Mouse (Mus musculus): Measurements from ENCODE around the gene Col5a1.
A peak's percentile ranks its signal among the peaks of the same experiment; 100 is the strongest.

DNA sequence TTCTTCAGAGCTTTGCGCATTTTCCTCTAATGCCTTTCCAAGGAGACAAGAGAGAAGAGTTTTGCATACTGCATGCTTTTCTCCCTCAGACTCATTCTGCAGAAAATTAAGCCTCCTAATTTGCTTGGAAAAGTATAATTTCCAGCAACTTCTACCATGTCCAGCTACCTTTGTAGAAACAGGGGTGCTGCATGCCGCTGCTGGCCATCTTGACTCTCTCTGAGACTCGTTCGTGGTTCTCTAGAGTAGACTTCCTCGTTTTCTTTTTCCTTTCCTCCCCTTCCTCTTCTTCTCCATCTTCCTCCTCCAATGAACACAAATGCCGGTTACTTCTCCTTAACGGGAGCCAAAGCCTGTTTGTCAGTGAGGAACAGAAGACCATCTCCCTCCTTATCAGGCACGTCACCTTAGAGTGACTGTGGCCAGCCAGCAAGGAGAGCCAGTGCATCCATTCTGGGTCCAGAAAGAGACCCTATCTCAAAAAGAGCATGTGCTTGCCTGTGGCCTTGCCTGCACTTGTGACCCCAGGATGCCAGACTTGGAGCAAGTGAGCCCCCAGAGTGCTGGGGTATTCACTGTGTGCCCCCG, 113.9 kb downstream of the Col5a1 start:
- peak in 1 of 2 experiments; percentile 74; a peak in 2 of 4 replicates for TF ChIP-seq POLR2A (IDR thresholded peaks at IDR 0.05; ENCODE audit: control insufficient read depth in 1 of 2, insufficient read depth in 1 of 2, low read depth in 1 of 2, low read length in 2 of 2, poor library complexity in 1 of 2)
- TF ChIP-seq ELF1 (IDR thresholded peaks at IDR 0.05; ENCODE audit: low read depth, low read length), result 0 out of 2 replicates have a peak, but pooled peaks have one; percentile 31
- no peak for TF ChIP-seq CTCF (IDR thresholded peaks at IDR 0.05 in 2 of 3, conservative IDR thresholded peaks at IDR 0.05 in 1 of 3; ENCODE audit: control insufficient read depth in 1 of 3, insufficient read depth in 1 of 3, low read depth in 2 of 3, low read length in 3 of 3, poor library complexity in 1 of 3, severe bottlenecking in 1 of 3)
